Mouse (Mus musculus) cerebellum, adult 8-10 months (tissue): ENCODE measurements at regions not wholly inside any gene's neighbourhood (a gene's known extent, or its start where the extent isn't known, plus 50 kb on each side); places are given as distances from the start of the nearest gene placed in this dataset.
A peak's percentile ranks its signal among the peaks of the same experiment; 100 is the strongest.
"Not testable (repeated sequence)": the region's sequence is repeated elsewhere in the genome, so short reads cannot be mapped to it uniquely, and the experiment has no call there.

Source experiments
- DNase-seq: peaks from one replicate; pipeline ENCODE4 v3.0.0; 2022

DNA sequence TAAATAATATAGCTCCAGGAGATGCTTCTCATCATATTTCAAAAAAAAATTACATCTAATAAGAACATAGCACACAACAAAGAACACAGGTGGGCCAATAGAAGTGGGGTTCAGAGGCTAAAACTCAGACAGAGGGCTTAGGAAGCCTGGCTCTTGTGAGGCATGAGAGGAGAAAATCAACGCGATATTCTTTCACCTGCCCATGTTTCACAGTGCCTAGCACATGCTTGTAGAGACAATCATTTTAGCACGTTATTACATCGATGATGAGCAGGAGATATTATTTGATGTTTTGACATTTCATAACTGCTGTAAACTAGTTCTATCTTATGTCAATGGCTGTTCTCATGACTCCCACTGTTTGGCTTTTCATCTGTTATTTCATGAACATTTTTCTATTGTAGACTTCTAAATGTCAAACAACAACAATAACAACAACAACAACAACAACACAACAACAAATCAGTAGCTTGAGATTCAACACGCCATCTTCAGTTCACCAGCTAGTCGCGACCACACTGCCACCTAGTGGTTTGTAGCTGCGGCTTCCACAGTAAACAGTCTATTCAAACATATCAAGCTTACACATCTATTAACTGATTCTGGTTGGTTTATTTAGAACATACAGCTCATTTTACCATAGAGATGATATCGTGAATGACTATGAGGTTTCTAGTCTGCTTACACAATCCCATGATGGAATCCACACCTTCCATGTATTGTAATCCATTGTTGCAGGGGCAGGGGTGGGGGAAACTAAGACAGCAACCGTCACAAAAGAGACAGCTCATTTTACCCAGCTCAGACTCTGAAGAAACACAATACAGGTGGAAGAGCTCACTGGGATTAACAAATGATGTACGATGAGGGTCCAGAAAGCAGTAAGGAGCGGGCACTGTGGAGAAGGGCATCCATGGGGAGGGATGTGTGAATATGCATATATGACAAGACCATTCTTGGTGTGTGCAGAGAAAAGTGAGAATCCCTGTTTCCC, 60.5 kb upstream of the Tmem200a start:
- DNase-seq = peak; percentile 13

DNA sequence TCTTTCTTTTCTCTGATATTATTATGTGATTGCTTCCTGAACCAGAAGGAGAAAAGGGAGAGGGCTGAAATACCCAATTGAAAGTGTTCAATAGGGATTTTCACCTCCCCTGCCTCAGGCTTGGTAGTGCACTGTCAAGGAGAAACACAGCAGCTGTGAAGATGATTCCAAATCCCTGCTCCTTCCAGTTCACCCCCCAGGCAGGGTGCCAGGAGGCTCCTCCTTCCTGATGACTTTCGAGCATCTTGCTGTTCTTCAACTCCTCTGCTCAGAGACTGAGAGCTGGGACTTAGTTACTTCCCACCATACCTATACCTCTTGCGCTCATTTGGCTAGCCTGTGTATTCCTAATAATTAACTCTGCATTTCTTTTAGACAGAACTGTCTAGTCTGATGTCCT, 73.7 kb upstream of the Tmem200a start:
- DNase-seq = no peak

DNA sequence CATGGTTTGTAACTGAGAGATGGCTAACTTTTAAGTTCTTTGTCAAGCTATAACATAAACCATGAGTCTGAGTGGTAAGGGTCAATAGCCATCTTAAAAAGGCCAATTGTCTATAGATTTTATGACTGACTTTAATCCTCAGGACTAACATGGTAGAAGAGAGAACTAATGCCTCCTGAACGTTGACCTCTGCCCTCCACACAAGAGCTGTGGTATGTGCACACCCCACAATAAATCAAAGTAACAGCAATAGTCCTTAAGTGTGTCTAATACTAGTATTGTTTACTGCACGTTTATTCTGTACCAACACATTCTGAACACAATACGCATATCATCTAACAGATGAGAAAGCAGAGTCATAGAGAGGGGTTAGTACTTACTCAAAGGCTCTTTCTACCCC, 70.7 kb upstream of the Samd3 start:
- no peak for DNase-seq

- not testable (repeated sequence) for DNase-seq
Observed at GRCm38 (mm10) chr10:26161139-26161538, 68.4 kb upstream of the Samd3 start.

- DNase-seq = no peak
Observed at GRCm38 (mm10) chr10:26164531-26164930, 65.0 kb upstream of the Samd3 start.

DNA sequence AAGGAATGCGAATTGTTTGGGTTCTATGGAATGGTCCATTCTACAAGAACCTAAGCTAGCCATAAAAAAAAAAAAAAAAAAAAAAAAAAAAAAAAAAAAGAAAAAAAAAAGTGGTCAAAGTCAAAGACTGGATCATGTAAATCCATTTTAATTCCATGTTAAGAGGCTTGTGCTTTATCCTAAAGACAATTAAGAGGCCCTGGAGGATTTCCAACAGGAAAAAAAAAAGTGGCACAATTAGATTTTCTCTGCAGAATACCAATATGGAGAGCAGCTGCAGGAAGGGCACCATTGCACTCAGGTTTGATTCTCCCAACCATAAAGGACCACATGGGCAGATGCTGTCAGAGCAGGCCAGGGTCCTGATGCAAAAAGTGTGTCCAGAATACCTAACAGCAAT, 51.9 kb upstream of the Samd3 start:
- DNase-seq = no peak

GRCm38 (mm10) chr10:26178356-26178755, 51.2 kb upstream of the Samd3 start:
- DNase-seq = no peak
